In the genomic region with DNA sequence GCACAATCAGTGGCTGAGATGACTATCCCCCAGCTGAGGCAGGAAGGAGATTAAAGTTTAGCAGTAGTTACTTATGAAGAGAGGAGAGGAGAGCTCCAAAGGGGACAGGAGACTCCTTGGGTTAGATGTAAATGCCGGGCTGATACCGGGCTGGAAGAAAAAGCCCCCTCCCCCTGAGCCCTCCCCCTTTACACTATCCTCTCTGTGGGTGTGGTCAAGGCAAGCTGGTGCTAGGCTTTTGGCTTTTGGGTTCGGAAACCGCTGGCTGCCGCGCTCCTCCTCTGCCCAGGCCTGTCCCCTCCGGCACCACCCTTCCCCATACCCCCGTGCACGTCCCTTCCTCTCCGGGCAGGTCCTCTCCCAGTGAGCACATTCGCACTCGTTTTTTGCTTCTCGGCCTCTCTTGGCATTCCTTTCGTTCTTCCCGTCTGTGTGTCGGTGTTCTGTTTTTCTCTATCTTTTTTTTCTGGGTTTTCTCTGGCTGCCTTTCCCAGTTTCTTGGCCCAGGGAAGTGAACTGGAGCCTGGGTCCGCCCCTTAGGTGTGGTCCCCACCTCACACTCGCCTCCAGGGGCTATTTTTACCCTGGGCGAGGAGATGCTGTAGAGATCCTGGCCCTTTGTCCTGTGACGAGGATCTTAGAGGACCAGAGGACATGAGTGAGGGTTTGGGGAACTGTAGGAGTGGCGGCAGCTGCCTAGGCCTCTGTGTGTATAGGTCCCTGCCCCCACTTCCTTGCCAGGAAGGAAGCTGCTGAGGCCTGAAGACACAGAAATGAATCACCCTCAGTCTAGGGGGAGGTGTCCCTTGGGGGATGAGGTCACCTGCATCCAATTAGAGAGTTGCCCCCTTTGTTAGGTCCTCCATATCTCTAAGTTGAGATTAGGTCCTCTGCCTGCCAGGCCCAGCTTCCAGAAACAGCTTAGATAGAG, we compare ENCODE assay signal across 8 mouse cellular contexts. TPM values are rescaled to one million over a fixed set of nuclear protein-coding genes. Genes with fewer than 3 reads are reported as not detected.
A peak's percentile ranks its signal among the peaks of the same experiment; 100 is the strongest.
DNase-seq lines count a peak whose midpoint lies in the region; ATAC-seq and TF ChIP-seq lines count a peak whose summit lies in the region.

No protein-coding gene starts in this region.

- peak; percentile 97 for TF ChIP-seq EP300 in CH12.LX (IDR thresholded peaks at IDR 0.05; ENCODE audit: low read length)

- peak overlapping the region; percentile 96 for H3K9ac ChIP-seq in CH12.LX (ENCODE audit: insufficient read depth, low read depth)
- peak overlapping the region; percentile 54 for H3K9ac ChIP-seq in embryonic facial prominence, embryonic 15.5 days
- peak overlapping the region; percentile 80 for H3K9ac ChIP-seq in heart, embryonic 15.5 days

- H3K79me2 ChIP-seq in CH12.LX (replicated peaks; ENCODE audit: control insufficient read depth, extremely low read depth, insufficient read depth, poor library complexity, severe bottlenecking) = peaks cover 27% of the 10 kb centered on the region

- H3K27ac ChIP-seq in CH12.LX (ENCODE audit: insufficient read depth, low read depth) = peak overlapping the region; percentile 96
- peak overlapping the region; percentile 95 for H3K27ac ChIP-seq in embryonic facial prominence, embryonic 15.5 days (replicated peaks)
- peak overlapping the region; percentile 98 for H3K27ac ChIP-seq in heart, embryonic 15.5 days

- in situ Hi-C loops in CH12.LX (cut with MboI; ENCODE audit: low pct_ligation_motif_present, low pct_unique_long_range_greater_than_20kb, low sequenced_read_pairs) = no loop called here

- peaks cover 7% of the 10 kb centered on the region for H3K9me3 ChIP-seq in CH12.LX (replicated peaks; ENCODE audit: low read length)
- H3K9me3 ChIP-seq in embryonic facial prominence, embryonic 15.5 days (replicated peaks) = no peaks in the 10 kb centered on the region
- no peaks in the 10 kb centered on the region for H3K9me3 ChIP-seq in heart, embryonic 15.5 days (replicated peaks)

- TF ChIP-seq CTCF in CH12.LX (conservative IDR thresholded peaks at IDR 0.05 in 1 of 2, IDR thresholded peaks at IDR 0.05 in 1 of 2; ENCODE audit: low read depth in 2 of 2, low read length in 2 of 2) = no peak

- peak; percentile 56 for ATAC-seq in embryonic facial prominence, embryonic 15.5 days (ENCODE audit: insufficient number of reproducible peaks, low FRiP score, low TSS enrichment, low read depth)
- ATAC-seq in heart, embryonic 15.5 days (replicated peaks; ENCODE audit: insufficient number of reproducible peaks, insufficient read depth, low FRiP score, low read depth) = peak; percentile 71
- peak; percentile 66 for ATAC-seq in megakaryocyte progenitor cell, adult 5-6 weeks (replicated peaks; ENCODE audit: poor library complexity)
- no peak for ATAC-seq in frontal cortex, adult (ENCODE audit: low TSS enrichment)

- peaks cover 34 to 40% of the 10 kb centered on the region in 2 experiments for H3K36me3 ChIP-seq in CH12.LX (replicated peaks in 1 of 2; ENCODE audit: control insufficient read depth in 1 of 2, insufficient read depth in 1 of 2, low read length in 1 of 2)
- H3K36me3 ChIP-seq in embryonic facial prominence, embryonic 15.5 days = peaks cover 38% of the 10 kb centered on the region
- peaks cover 42% of the 10 kb centered on the region for H3K36me3 ChIP-seq in heart, embryonic 15.5 days

- TF ChIP-seq RAD21 in CH12.LX (IDR thresholded peaks at IDR 0.05; ENCODE audit: low read depth, low read length) = no peak; the same call in 1 of the 2 replicates

- peak; percentile 99 for DNase-seq in CH12.LX (ENCODE audit: extremely low read depth)
- peak; percentile 86 for DNase-seq in adrenal gland, postnatal 14 days
- DNase-seq in kidney, postnatal 14 days = peak; percentile 89
- peak; percentile 71 to 79 for DNase-seq in spleen, postnatal 10 days (ENCODE audit: low spot score in 2 of 2)

- peak overlapping the region; percentile 79 to 94 (median 86) for H3K4me3 ChIP-seq in CH12.LX (replicated peaks in 1 of 3; ENCODE audit: low read depth in 2 of 3, low read length in 2 of 3, poor library complexity in 1 of 3)
- peak overlapping the region; percentile 62 for H3K4me3 ChIP-seq in embryonic facial prominence, embryonic 15.5 days (replicated peaks)
- H3K4me3 ChIP-seq in heart, embryonic 15.5 days = peak overlapping the region; percentile 73

- peak overlapping the region; percentile 58 for H3K4me2 ChIP-seq in CH12.LX (ENCODE audit: insufficient read depth, low read depth, poor library complexity, severe bottlenecking)
- H3K4me2 ChIP-seq in embryonic facial prominence, embryonic 15.5 days (replicated peaks) = peak overlapping the region; percentile 87
- H3K4me2 ChIP-seq in heart, embryonic 15.5 days = peak overlapping the region; percentile 76

- WGBS in embryonic facial prominence, embryonic 15.5 days = 1% methylated on average over 21 of the region's 21 CpGs
- under 1% methylated on average over 21 of the region's 21 CpGs for WGBS in heart, embryonic 15.5 days

- TF ChIP-seq POLR2A in CH12.LX (IDR thresholded peaks at IDR 0.05; ENCODE audit: low read depth, low read length) = peak; percentile 83

- dilution Hi-C loops in CH12.LX (cut with MboI; ENCODE audit: extremely low pct_ligation_motif_present, extremely low pct_unique_long_range_greater_than_20kb, low sequenced_read_pairs) = no loop called here

- H3K27me3 ChIP-seq in CH12.LX (replicated peaks) = no peaks in the 10 kb centered on the region
- H3K27me3 ChIP-seq in embryonic facial prominence, embryonic 15.5 days = no peaks in the 10 kb centered on the region
- H3K27me3 ChIP-seq in heart, embryonic 15.5 days = no peaks in the 10 kb centered on the region

- peaks cover 9 to 30% of the 10 kb centered on the region in 2 experiments for H3K4me1 ChIP-seq in CH12.LX (ENCODE audit: control insufficient read depth in 1 of 2, insufficient read depth in 2 of 2)
- peaks cover 47% of the 10 kb centered on the region for H3K4me1 ChIP-seq in embryonic facial prominence, embryonic 15.5 days
- H3K4me1 ChIP-seq in heart, embryonic 15.5 days (replicated peaks) = peaks cover 52% of the 10 kb centered on the region

TF ChIP-seq in CH12.LX, 34 proteins besides CTCF, POLR2A, EP300 and RAD21 (continues in another document):
- 0 out of 2 replicates have a peak, but pooled peaks have one; percentile 45 for TF ChIP-seq E2F4 (IDR thresholded peaks at IDR 0.05; ENCODE audit: insufficient replicate concordance, low read depth, low read length)
- TF ChIP-seq MEF2A (IDR thresholded peaks at IDR 0.05; ENCODE audit: borderline replicate concordance, low read depth, low read length) = peak; percentile 93
- TF ChIP-seq UBTF (IDR thresholded peaks at IDR 0.05; ENCODE audit: low read depth, low read length) = peak; percentile 69; the same call in 1 of the 2 replicates
- TF ChIP-seq JUN (IDR thresholded peaks at IDR 0.05; ENCODE audit: insufficient read depth, low read depth, low read length) = peak; percentile 100
- TF ChIP-seq USF2 (conservative IDR thresholded peaks at IDR 0.05; ENCODE audit: low read depth, low read length) = no peak

RNA-seq across cellular contexts. Expression of a gene that starts 1.7 kb away (rescaled TPM):
- 182 and 198 TPM in 2 replicates for total RNA-seq in CH12.LX (2012; rRNA removed)
- total RNA-seq in CH12.LX (2014; rRNA removed) = 111 and 114 TPM in 2 replicates
- 160 and 163 TPM in 2 replicates for polyA plus RNA-seq in CH12.LX (2012; ENCODE audit: insufficient read length, low read depth)
- total RNA-seq in adrenal gland, postnatal 14 days (2021) = 83.0 and 109 TPM in 2 replicates
- 324 and 329 TPM in 2 replicates for polyA plus RNA-seq in embryonic facial prominence, embryonic 15.5 days (2015; fragmentation: Nextera tagmentation; extraction: Ambion mirVana)
- 307 and 332 TPM in 2 replicates for polyA plus RNA-seq in heart, embryonic 15.5 days (2015; fragmentation: Nextera tagmentation; extraction: Ambion mirVana)
- total RNA-seq in megakaryocyte progenitor cell, adult 5-6 weeks (2015) = 209 and 248 TPM in 2 replicates
- 225 and 254 TPM in 2 replicates for total RNA-seq in megakaryocyte progenitor cell, adult 5-6 weeks (2017)

RNA-seq across cellular contexts. Expression of a gene that starts 4.9 kb away (rescaled TPM):
- 11.5 and 13.1 TPM in 2 replicates for total RNA-seq in CH12.LX (2012; rRNA removed)
- total RNA-seq in CH12.LX (2014; rRNA removed) = 6.1 and 7.6 TPM in 2 replicates
- 10.6 and 12.1 TPM in 2 replicates for polyA plus RNA-seq in CH12.LX (2012; ENCODE audit: insufficient read length, low read depth)
- 1.8 and 3.6 TPM in 2 replicates for total RNA-seq in adrenal gland, postnatal 14 days (2021)
- polyA plus RNA-seq in embryonic facial prominence, embryonic 15.5 days (2015; fragmentation: Nextera tagmentation; extraction: Ambion mirVana) = 3.6 and 5.4 TPM in 2 replicates
- 2.7 and 3.8 TPM in 2 replicates for polyA plus RNA-seq in heart, embryonic 15.5 days (2015; fragmentation: Nextera tagmentation; extraction: Ambion mirVana)
- total RNA-seq in megakaryocyte progenitor cell, adult 5-6 weeks (2015) = 4.2 and 5.7 TPM in 2 replicates
- 2.4 and 3.5 TPM in 2 replicates for total RNA-seq in megakaryocyte progenitor cell, adult 5-6 weeks (2017)

RNA-seq across cellular contexts. Expression of a gene that starts 7.4 kb away (rescaled TPM):
- total RNA-seq in CH12.LX (2012; rRNA removed) = 3.4 and 4.3 TPM in 2 replicates
- 0.94 and 1.4 TPM in 2 replicates for total RNA-seq in CH12.LX (2014; rRNA removed)
- polyA plus RNA-seq in CH12.LX (2012; ENCODE audit: insufficient read length, low read depth) = 4.8 and 6.3 TPM in 2 replicates
- 24.2 and 30.6 TPM in 2 replicates for total RNA-seq in adrenal gland, postnatal 14 days (2021)
- 319 and 347 TPM in 2 replicates for polyA plus RNA-seq in embryonic facial prominence, embryonic 15.5 days (2015; fragmentation: Nextera tagmentation; extraction: Ambion mirVana)
- polyA plus RNA-seq in heart, embryonic 15.5 days (2015; fragmentation: Nextera tagmentation; extraction: Ambion mirVana) = 168 and 202 TPM in 2 replicates
- total RNA-seq in megakaryocyte progenitor cell, adult 5-6 weeks (2015) = 1.8 and 2.6 TPM in 2 replicates
- total RNA-seq in megakaryocyte progenitor cell, adult 5-6 weeks (2017) = 1.9 and 3.5 TPM in 2 replicates

RNA-seq across cellular contexts. Expression of a gene that starts 13.8 kb away (rescaled TPM):
- not detected in 2 replicates for total RNA-seq in CH12.LX (2012; rRNA removed)
- total RNA-seq in CH12.LX (2014; rRNA removed) = not detected in 2 replicates
- 0.30 and 0.42 TPM in 2 replicates for polyA plus RNA-seq in CH12.LX (2012; ENCODE audit: insufficient read length, low read depth)
- total RNA-seq in adrenal gland, postnatal 14 days (2021) = not detected in 2 replicates
- 98.5 and 131 TPM in 2 replicates for polyA plus RNA-seq in embryonic facial prominence, embryonic 15.5 days (2015; fragmentation: Nextera tagmentation; extraction: Ambion mirVana)
- polyA plus RNA-seq in heart, embryonic 15.5 days (2015; fragmentation: Nextera tagmentation; extraction: Ambion mirVana) = 0.14 TPM in 1 of 2 replicates, not detected in the other
- not detected in 2 replicates for total RNA-seq in megakaryocyte progenitor cell, adult 5-6 weeks (2015)
- not detected in 2 replicates for total RNA-seq in megakaryocyte progenitor cell, adult 5-6 weeks (2017)

RNA-seq across cellular contexts. Expression of a gene that starts 14.6 kb away (rescaled TPM):
- total RNA-seq in CH12.LX (2012; rRNA removed) = not detected in 2 replicates
- total RNA-seq in CH12.LX (2014; rRNA removed) = not detected in 2 replicates
- 0.10 TPM in 1 of 2 replicates, not detected in the other for polyA plus RNA-seq in CH12.LX (2012; ENCODE audit: insufficient read length, low read depth)
- total RNA-seq in adrenal gland, postnatal 14 days (2021) = 0.26 and 0.71 TPM in 2 replicates
- polyA plus RNA-seq in embryonic facial prominence, embryonic 15.5 days (2015; fragmentation: Nextera tagmentation; extraction: Ambion mirVana) = 1.1 and 1.4 TPM in 2 replicates
- polyA plus RNA-seq in heart, embryonic 15.5 days (2015; fragmentation: Nextera tagmentation; extraction: Ambion mirVana) = 0.77 and 0.81 TPM in 2 replicates
- total RNA-seq in megakaryocyte progenitor cell, adult 5-6 weeks (2015) = not detected in 2 replicates
- not detected in 2 replicates for total RNA-seq in megakaryocyte progenitor cell, adult 5-6 weeks (2017)
